Mouse (Mus musculus) adrenal gland, postnatal 14 days (tissue): ENCODE data around the gene Tspan33. TPM values are rescaled to one million over a fixed set of nuclear protein-coding genes. Genes with fewer than 3 reads are reported as not detected.
"Not testable (repeated sequence)": the region's sequence is repeated elsewhere in the genome, so short reads cannot be mapped to it uniquely, and the experiment has no call there.

ENCODE experiments used
- DNase-seq: peaks from one replicate; pipeline ENCODE4 v3.0.0; 2021; ENCODE audit warnings: mixed read lengths
- total RNA-seq: library from RNA; stranded (reverse); gene quantifications from 2 replicates; pipeline ENCODE4 v1.2.3, GENCODE M21; 2021

Gene Tspan33
- total RNA-seq, 1 experiment from 2014 or later: 8.0 TPM

DNA sequence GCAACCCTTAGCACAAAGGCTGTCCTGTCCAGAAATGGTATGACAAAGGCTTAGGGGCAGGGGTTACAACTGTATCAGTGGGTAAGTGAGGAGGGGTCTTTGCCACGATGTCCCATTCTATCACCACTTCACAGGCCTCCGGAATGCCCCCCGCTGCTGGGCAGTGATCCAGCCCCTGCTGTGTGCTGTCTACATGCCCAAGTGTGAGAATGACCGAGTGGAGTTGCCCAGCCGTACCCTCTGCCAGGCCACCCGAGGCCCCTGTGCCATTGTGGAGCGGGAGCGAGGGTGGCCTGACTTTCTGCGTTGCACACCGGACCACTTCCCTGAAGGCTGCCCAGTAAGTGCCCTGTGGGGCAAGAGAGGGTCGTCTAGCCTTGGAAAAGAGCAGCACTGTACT, 59.3 kb downstream of the Tspan33 start:
- DNase-seq: no peak

DNA sequence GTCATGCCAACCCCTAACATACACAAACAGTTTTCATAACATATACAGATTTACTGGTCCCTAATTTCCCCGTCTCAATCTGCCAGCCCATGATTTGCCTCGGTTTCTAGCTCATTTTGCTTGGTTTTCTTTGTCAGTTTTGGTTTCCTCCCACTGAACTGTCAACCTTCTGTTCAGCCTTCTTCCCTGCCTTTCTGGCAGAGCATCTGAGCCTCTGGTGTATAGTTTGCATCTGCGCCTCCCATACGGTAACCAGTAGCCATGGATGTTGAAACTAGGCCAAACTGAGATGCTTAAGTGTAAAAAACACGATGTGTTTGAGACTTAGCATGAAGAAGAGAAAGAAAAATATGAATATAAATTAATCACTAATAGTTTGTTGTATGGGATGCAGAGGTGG, 62.0 kb downstream of the Tspan33 start:
- no peak for DNase-seq

DNA sequence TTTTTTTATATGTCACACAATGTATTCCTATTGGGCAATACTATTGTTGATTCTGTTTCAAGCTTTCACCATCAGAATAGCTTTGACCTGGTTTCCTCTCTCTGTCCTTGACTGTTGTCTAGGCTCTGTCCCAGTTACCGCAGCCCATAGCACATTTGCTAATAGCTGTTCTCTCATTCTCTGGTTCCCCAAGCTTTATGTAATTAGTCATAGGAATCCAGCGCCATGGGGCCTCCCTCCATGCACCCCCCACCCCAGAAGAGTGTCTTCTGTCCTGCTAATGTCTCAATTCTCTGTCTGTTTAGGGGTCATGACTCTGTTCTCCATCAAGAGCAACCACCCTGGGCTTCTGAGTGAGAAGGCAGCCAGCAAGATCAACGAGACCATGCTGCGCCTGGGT, 62.5 kb downstream of the Tspan33 start:
- peak; percentile 47 for DNase-seq

DNA sequence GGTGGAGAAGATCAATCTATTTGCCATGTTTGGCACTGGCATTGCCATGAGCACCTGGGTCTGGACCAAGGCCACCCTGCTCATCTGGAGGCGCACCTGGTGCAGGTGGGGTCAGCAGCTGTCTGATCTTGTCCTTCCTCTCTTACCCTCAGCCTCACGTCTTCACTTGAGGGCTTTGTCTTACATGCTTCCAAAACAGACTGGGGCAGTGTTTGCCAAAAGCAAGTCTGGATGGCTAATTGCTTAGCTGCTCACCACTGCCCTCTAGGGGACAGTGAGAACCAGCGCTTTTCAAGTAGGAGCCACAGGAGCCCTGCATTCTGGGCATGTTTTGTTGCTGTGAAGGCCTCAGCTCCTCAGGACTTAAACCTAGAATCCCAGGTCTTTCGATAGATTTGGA, 64.4 kb downstream of the Tspan33 start:
- peak; percentile 86 for DNase-seq

DNA sequence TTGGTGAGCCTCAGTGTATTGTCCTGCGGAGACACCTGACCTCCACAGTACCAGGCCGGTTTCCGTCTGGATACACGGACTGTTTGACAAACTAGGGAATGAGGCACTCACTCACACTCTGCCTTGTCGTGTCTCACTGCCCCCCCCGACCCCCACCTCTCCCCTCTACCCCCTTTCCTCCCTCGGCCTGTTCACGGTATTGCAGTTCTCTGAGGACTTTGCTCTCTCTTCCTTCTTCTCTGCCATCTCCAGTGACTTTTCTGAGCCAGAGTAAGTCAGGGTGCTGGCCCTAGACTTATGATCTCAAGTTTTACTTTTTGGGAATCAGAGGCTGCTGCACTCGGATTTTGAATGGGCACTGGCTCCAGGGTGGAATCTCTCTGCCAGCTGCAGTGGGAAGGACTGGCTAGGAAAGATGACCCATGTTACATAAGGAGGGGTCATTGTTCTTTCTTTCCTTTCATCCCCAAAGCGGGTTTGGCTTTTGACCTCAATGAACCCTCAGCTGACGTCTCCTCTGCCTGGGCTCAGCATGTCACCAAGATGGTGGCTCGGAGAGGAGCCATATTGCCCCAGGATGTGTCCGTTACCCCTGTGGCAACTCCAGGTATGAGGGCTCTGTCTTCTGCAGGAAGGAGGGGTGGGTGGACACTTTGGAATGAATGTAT, 65.1 kb downstream of the Tspan33 start:
- no peak for DNase-seq

DNA sequence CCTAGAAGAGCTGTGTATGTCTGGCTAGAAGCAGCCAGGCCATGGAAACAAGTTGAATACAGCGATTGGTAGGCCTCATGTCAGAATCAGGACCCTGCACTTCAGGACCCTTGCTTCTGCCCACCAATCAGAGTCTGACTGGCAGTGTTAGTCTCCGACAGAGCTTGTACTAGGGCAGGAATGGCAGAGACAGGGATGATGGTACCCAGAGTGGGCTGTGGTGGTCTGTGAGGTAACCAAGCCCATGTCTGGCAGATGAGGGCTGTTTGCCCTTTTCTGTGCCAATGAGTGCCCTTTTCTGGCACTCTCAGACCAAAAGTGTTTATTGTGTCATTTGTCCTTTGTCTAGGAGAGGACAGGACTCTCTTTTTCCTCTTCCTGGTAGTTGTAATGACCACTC, 66.4 kb downstream of the Tspan33 start:
- DNase-seq: not testable (repeated sequence)

DNA sequence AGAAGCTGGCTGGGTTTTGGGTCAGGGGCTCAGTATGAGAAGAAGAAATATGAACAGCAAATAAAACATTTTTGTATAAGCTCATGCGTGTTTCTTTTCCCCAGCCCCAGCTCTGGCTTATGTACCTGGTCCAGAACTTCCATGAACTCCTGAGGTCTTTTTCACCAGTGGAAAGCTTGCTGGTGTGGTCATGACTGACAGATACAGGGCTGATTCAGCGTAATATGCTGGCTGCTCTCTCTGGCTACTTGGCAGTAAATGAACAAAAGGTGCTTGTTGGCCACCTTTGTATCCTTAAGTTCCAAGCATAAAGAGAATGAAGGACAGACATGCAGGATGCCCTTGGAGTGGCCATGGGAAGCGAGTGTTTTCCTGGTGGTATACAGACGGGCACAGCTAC, 67.3 kb downstream of the Tspan33 start:
- no peak for DNase-seq

DNA sequence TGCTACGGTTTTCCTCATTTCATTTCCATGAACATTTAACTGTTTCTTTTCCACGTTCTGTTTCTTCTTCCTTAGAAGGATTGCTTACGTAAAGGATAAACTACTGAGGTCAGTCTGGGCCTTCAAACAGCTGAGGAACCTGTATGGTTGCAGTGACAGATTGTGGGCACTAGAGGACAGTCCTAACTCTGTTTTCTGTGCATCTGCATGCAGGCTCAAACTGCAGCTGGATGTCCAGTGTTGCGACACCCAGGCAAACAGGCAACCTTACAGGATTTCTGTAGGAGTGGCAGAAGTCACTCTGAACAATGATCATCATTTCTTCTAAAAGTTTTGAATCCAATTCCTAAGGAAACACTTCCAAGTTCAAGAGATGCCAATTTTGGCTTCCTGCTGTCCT, 68.5 kb downstream of the Tspan33 start:
- DNase-seq: peak; percentile 59

DNA sequence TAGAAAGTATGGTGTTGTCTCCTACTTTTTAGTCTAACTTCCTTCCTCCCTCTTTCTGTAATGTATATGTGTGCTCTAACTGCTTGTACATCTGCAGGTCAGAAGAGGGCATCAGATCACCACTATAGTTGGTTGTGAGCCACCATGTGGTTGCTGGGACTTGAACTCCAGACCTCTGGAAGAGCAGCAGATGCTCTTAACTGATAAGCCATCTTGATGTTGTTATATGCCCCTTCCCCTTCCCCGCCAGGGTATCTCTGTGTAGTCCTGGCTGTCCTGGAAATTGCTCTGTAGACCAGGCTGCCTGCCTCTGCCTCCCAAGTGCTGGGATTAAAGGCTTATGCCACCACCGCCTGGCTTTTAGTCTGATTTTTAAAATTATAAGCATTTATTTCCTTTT, 72.9 kb downstream of the Tspan33 start:
- no peak for DNase-seq

Other genes starting within 250 kb of the Tspan33 start
- 169 and 183 TPM in 2 replicates for gene Atp6v1f, start 226.5 kb upstream of the Tspan33 start, total RNA-seq
- gene Atp6v1fnb, start 222.8 kb upstream of the Tspan33 start, total RNA-seq: not detected in 2 replicates
- 6.1 and 7.1 TPM in 2 replicates for gene Kcp, start 186.3 kb upstream of the Tspan33 start, total RNA-seq
- gene Irf5, start 167.6 kb upstream of the Tspan33 start, total RNA-seq: 3.0 and 10.9 TPM in 2 replicates
- 52.8 and 57.2 TPM in 2 replicates for gene Tnpo3, start 84.3 kb upstream of the Tspan33 start, total RNA-seq
- 43.9 and 45.0 TPM in 2 replicates for gene Smo, start 41.3 kb downstream of the Tspan33 start, total RNA-seq
- gene Ahcyl2, start 73.8 kb downstream of the Tspan33 start, total RNA-seq: 102 and 103 TPM in 2 replicates
- 1.5 and 2.0 TPM in 2 replicates for gene Strip2, start 222.8 kb downstream of the Tspan33 start, total RNA-seq